Mouse (Mus musculus) forebrain, embryonic 11.5 days (tissue): Measurements from ENCODE around the gene Serpina3j. TPM values are rescaled to one million over a fixed set of nuclear protein-coding genes. Genes with fewer than 3 reads are reported as not detected.
A peak's percentile ranks its signal among the peaks of the same experiment; 100 is the strongest.
"Not testable (repeated sequence)": the region's sequence is repeated elsewhere in the genome, so short reads cannot be mapped to it uniquely, and the experiment has no call there.

Experiments used
- ATAC-seq: fragments of 200-750 bp; cut with Nextera tagmentation; replicated peaks from 2 replicates; pipeline ENCODE4 v1.8.0; 2017; ENCODE audit warnings: moderate TSS enrichment; ENCODE audit not compliant: low FRiP score
- DNase-seq: peaks from one replicate; pipeline ENCODE4 v3.0.0-alpha.2; 2017; ENCODE audit warnings: low spot score
- H3K27ac ChIP-seq: fragments of 300-500 bp; sonication (generic); 2 replicates; pipeline ENCODE4 v1.5.1; 2014; ENCODE audit warnings: low read depth, low read length
- H3K27me3 ChIP-seq: fragments of 300-500 bp; sonication (generic); 2 replicates; pipeline ENCODE4 v1.6.1; 2014; ENCODE audit warnings: mild to moderate bottlenecking, low read length, mixed read lengths; ENCODE audit not compliant: control insufficient read depth, insufficient read depth
- H3K36me3 ChIP-seq: fragments of 300-500 bp; sonication (generic); 2 replicates; pipeline ENCODE4 v1.6.1; 2014; ENCODE audit warnings: mild to moderate bottlenecking, low read length, moderate library complexity, mixed read lengths; ENCODE audit not compliant: control insufficient read depth, insufficient read depth
- H3K4me1 ChIP-seq: fragments of 300-500 bp; sonication (generic); replicated peaks from 2 replicates; pipeline ENCODE4 v1.6.1; 2014; ENCODE audit warnings: low read length, mixed read lengths; ENCODE audit not compliant: control insufficient read depth, insufficient read depth
- H3K4me2 ChIP-seq: fragments of 300-500 bp; sonication (generic); 2 replicates; pipeline ENCODE4 v1.6.1; 2014; ENCODE audit warnings: low read depth, mild to moderate bottlenecking, low read length, moderate library complexity, mixed read lengths; ENCODE audit not compliant: severe bottlenecking
- H3K4me3 ChIP-seq: fragments of 300-500 bp; sonication (generic); 2 replicates; pipeline ENCODE4 v1.5.1; 2014; ENCODE audit warnings: low read depth, low read length
- H3K9ac ChIP-seq: fragments of 300-500 bp; sonication (generic); 2 replicates; pipeline ENCODE4 v1.6.1; 2014; ENCODE audit warnings: low read length
- H3K9me3 ChIP-seq: fragments of 300-500 bp; sonication (generic); 2 replicates; pipeline ENCODE4 v1.6.1; 2016; ENCODE audit warnings: low read length, mixed read lengths; ENCODE audit not compliant: control insufficient read depth
- WGBS: fragments of 180-500 bp; shearing (Covaris S2); extraction: QIAGEN DNeasy Blood & Tissue Kit; methylation state at CpG from one replicate; pipeline ENCODE4 v1.1.7; 2014; 5-methylcytosine and 5-hydroxymethylcytosine counted together
- polyA plus RNA-seq: library from polyadenylated mRNA; unstranded; fragments of >200 nt; fragmentation: Nextera tagmentation; extraction: Ambion mirVana; gene quantifications from 2 replicates; pipeline ENCODE4 v1.2.1, GENCODE M21; 2014

Serpina3j gene
- polyA plus RNA-seq, 1 experiment from 2014 or later = not detected

DNA sequence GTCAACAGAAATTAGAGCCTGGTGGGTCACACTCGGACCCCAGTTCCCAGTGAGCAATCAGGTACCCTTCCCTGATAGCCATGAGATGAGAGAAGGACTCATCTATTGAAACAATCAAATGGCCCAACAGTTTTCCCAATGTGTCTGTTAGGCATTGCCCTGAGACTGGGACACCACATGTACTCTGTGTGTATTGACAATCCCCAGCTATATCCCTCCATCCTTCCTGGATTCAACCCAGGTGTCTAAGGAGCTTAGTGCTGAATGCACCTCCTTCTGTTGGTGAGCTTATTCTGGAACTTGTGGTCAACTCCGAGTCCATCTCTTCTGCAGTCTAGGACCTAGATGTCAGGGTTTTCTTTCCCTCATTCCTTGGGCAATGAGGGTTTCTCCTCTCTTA is 32.7 kb downstream of the Serpina3j start:
- Histone ChIP-seq H3K9me3 (no peaks in the 10 kb centered on the region), H3K9ac (no peak overlapping the region), H3K27me3 (no peaks in the 10 kb centered on the region), H3K36me3 (no peaks in the 10 kb centered on the region), H3K4me1 (no peaks in the 10 kb centered on the region), H3K4me2 (no peak overlapping the region), H3K4me3 (no peak overlapping the region), H3K27ac (no peak overlapping the region)
- DNase-seq (no peak), ATAC-seq (no peak)
- WGBS = 87% methylated on average over 2 of the region's 2 CpGs

GRCm38 (mm10) chr12:104351812-104352211 is 37.5 kb downstream of the Serpina3j start:
- not testable (repeated sequence) for H3K27me3 ChIP-seq, H3K9ac ChIP-seq, ATAC-seq, H3K4me3 ChIP-seq, H3K4me2 ChIP-seq, H3K27ac ChIP-seq, H3K4me1 ChIP-seq, H3K9me3 ChIP-seq, H3K36me3 ChIP-seq
- peak; percentile 53 for DNase-seq
- WGBS = 35% methylated on average over 3 of the region's 3 CpGs

DNA sequence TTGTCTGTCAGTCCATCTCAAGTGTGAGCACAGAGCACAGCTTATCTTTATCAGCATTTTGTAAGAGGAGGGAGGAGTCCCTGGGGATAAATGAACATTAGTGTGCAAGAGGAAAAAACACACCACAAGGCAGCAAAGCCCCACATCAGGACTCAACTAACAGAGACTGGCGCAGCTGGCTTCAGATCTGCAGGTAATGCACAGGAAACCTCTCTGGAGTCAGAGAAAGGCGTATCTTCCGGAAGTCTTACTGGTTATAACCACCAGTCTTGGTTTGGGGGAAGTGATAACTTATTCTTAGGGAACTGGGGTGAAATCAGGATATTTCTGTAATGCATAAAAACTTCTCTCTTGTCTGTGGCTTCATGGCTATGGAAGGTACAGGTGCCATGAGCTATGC is 41.7 kb downstream of the Serpina3j start:
- 84% methylated on average over 3 of the region's 3 CpGs for WGBS
- H3K36me3 ChIP-seq = no peaks in the 10 kb centered on the region
- no peak overlapping the region for H3K4me3 ChIP-seq
- H3K4me1 ChIP-seq = no peaks in the 10 kb centered on the region
- H3K4me2 ChIP-seq = no peak overlapping the region
- no peaks in the 10 kb centered on the region for H3K27me3 ChIP-seq
- ATAC-seq (no peak), DNase-seq (no peak)
- no peaks in the 10 kb centered on the region for H3K9me3 ChIP-seq
- no peak overlapping the region for H3K9ac ChIP-seq
- no peak overlapping the region for H3K27ac ChIP-seq

DNA sequence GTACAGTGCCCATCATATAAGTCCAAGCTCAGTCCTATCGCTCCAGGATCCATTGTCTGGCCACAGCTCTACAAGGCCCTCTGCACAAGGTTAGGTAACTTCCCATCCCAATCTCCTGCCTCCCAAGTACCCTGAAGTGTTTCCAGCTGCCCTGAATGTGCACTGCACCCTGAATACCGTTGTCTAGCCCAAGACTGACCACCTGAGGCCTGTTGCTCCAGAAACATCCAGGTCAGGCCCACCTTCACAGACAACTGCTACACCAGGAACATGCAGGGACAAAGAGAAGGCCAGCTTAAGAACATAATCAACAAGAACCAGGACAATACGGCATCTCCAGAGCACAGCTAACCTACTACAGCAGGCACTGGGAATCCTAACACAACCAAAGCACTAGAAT is 55.6 kb downstream of the Serpina3j start:
- Histone ChIP-seq H3K4me3 (no peak overlapping the region), H3K4me2 (no peak overlapping the region), H3K27me3 (no peaks in the 10 kb centered on the region), H3K27ac (no peak overlapping the region), H3K9me3 (no peaks in the 10 kb centered on the region), H3K4me1 (no peaks in the 10 kb centered on the region), H3K9ac (no peak overlapping the region), H3K36me3 (no peaks in the 10 kb centered on the region)
- DNase-seq (no peak), ATAC-seq (no peak)
- WGBS = 83% methylated on average over 3 of the region's 3 CpGs

Other genes starting within 250 kb of the Serpina3j start
- not detected in 2 replicates for gene Serpina5, start 213.4 kb upstream of the Serpina3j start, polyA plus RNA-seq
- gene Serpina3a, start 201.8 kb upstream of the Serpina3j start, polyA plus RNA-seq = not detected in 2 replicates
- not detected in 2 replicates for gene Serpina3b, start 186.6 kb upstream of the Serpina3j start, polyA plus RNA-seq
- gene Serpina3c, start 160.7 kb upstream of the Serpina3j start, polyA plus RNA-seq = not detected in 2 replicates
- 0.27 and 0.37 TPM in 2 replicates for gene Serpina3f, start 100.0 kb upstream of the Serpina3j start, polyA plus RNA-seq
- gene Serpina3g, start 78.3 kb upstream of the Serpina3j start, polyA plus RNA-seq = 0.28 TPM in 1 of 2 replicates, not detected in the other
- gene Serpina3i, start 51.4 kb upstream of the Serpina3j start, polyA plus RNA-seq = 0.09 TPM in 1 of 2 replicates, not detected in the other
- not detected in 2 replicates for gene Serpina3k, start 23.9 kb downstream of the Serpina3j start, polyA plus RNA-seq
- not detected in 2 replicates for gene Serpina3m, start 23.9 kb downstream of the Serpina3j start, polyA plus RNA-seq
- gene Serpina3n, start 92.2 kb downstream of the Serpina3j start, polyA plus RNA-seq = not detected in 2 replicates
- gene Gsc, start 158.8 kb downstream of the Serpina3j start, polyA plus RNA-seq = 0.71 and 1.2 TPM in 2 replicates